Mouse (Mus musculus): ENCODE measurements around the gene Rxylt1.

Gene Rxylt1

DNA sequence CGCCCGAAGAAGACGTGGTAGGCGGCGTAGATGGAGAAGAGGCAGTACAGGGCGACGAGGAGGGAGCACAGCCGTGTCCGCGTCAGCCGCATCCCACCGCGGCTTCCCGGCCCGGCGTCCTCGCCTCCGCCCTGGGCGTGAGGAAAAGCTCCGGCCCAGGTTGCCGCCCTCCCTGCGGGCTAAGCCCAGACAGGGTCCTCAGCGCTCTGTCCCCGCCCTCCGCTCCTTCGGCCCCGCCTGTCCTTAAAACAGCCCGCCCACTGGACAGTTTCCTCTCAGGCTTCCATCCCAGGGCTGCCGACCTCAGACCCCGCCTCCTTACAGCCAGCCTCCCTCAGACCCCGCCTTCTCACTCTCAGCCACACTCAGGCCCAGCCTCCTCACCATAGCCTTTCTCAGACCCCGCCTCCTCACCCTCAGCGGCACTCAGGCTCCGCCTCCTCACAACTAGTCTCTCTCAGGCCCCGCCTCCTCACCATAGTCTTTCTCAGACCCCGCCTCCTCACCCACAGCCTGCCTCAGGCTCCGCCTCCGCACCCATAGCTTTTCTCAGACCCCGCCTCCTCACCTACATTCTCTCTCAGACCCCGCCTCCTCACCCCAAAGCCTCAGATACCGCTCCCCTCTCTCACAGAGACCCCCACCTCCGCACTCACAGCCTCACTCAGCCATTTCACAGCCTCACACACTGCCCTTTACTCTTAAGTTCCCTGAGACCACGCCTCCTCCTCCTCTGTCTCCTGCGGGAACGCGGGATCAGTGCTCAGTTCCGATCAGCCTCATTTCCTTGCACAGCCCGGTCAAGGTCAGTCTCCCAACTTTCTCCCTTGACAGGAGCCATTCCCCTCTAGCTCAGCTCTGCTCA is at the start of gene Rxylt1:
Rxylt1 (minus strand) TSS at position 392 of the 865 bp plus-strand sequence.
- peak; percentile 95 for DNase-seq (ENCODE audit: low read depth)

DNA sequence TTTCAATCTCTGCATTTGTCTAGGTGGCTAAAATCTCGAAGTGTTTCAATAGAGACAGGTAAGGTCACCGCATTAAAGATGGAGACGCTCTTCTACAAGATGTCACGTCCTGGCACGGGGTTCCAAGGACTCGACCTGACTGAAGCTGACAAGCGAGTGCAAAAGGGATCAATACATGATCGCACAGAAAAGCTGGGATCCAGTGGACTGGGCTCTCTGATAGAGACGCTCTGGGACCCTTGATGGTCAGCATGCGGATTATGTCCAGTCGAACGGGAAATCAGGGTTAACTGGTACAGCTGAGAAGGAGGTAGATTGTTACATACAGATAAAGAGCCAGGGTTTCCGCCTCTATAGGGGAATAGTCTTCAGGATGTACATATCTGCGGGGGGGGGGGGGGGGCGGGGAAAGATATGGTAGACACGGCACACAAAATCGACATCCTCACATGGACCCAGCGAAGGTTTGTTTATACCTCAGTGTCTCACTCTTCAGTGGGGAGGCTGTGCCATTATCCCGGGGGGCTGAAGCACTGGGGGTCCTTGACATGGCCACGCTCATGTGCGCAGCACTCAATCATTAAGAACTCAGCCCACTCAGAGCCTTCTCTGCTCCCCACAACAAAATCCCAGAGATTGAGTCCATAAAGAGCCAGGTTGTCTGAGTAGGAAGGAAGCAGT is 24.3 kb upstream of the Rxylt1 start:
- DNase-seq (ENCODE audit: low read depth) = no peak

DNA sequence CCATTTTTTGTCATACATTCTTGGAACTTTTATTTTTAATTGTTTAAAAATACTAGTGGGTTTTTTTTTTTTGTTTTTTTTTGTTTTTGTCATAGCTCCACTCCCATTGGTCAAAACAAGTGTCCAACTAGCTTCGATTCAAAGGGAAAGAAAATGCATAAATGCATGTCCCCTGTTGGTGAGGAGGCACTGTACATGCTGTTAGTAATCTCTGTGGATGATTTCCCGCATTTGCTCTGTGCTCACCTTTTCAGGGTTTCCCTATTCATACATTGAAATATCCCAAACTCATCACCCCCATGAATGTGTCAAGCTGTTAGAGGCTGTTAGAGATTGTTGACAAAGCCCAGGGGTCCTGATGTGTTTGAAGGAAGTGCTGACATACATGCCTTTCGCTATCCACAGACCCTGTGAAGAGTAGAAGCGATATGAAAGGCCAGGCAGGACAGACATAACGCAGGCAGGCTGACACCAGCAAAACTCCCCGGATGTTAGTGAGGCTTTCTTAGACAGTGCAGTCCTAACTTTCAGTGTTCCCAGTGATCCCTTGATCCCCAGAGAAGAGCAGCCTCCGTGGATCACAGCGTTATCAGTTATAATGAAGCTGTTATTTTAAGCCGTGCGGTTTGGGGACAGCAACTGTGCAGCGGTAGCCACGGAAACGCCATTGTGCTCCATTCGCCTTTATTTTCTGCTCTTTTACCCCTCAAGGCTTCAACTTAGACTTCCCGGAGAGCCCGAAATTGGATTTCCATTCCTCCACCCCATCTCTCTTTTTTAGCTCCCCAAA is 23.5 kb upstream of the Rxylt1 start:
- no peak for DNase-seq (ENCODE audit: low read depth)

DNA sequence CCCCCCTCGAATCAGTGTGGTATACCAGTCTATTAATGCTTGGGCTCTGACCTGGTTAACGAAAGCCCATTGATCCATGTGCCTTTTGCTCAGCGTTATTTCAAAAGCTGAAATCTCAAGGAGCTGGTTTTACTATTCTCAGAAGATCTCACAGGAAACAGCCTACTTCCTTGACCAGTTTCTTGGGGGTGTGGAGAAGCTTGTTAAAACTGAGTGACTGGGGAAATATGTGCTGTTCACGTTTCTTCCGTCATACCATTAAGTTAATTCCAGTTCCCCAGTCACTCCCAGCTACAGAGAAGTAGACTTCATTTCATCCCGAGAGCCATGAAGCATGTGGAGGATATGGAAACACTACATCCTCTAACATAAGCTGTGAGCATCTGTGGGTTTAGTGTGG is 22.3 kb upstream of the Rxylt1 start:
- no peak for DNase-seq (ENCODE audit: low read depth)

- no peak for DNase-seq (ENCODE audit: low read depth)
These were observed 19.5 kb upstream of the Rxylt1 start for GRCm38 (mm10) chr10:122116636-122117035.

GRCm38 (mm10) chr10:122106633-122107028 is 9.5 kb upstream of the Rxylt1 start:
- DNase-seq (ENCODE audit: low read depth) = no peak

DNA sequence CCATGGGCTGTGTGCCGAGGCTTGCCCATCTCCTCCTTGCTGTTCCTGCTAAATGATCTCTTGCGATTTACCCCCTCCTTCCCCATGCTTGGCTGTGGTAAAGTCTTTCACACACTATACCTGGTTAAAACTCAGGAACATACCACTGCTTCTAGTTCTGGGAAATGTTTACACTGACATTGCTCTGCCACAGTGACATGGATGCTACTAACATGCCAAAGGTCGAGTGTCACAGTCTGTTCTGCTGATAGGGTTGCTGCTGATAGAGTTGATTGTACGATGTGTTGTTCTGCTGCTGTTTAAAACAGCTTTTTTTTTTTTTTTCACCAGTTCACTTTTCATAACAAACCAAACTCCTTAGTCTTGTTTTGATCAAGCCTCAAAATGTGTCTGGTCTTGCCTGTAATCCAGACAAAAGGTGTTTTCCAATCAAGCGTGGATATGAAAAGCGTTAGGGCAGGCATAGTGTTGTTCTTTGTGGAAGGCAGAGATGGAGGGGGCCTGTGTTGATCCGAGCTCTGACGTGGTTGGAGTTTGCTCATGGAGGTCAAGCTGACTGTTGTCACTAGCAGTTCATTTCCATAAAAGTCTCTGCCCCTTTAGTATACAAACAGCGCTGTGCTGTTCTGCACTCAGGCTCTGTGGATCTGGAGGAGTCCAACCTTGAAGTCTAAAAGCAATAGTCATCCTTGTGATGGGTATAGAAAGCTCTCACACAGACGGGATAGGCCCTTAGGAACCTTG is 8.9 kb upstream of the Rxylt1 start:
- no peak for DNase-seq (ENCODE audit: low read depth)

DNA sequence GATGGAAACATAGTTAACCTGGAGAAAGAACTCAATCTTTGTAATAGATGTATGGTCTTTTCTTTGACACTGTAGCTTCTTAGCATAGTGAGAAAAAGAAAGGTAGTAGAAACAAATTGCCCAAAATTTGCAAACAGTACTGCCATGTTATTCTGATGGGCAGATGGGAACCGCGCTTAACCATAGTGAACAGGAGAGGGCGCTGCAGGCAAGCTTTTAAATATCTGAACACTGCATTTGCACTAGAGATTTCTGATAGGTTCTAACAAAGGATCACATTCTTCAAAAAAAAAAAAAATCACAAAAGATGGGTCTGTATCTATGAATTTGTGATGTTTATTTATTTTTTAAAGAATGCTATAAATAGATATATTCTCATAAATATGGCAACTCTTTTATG is 8.2 kb upstream of the Rxylt1 start:
- DNase-seq (ENCODE audit: low read depth) = peak; percentile 40

DNA sequence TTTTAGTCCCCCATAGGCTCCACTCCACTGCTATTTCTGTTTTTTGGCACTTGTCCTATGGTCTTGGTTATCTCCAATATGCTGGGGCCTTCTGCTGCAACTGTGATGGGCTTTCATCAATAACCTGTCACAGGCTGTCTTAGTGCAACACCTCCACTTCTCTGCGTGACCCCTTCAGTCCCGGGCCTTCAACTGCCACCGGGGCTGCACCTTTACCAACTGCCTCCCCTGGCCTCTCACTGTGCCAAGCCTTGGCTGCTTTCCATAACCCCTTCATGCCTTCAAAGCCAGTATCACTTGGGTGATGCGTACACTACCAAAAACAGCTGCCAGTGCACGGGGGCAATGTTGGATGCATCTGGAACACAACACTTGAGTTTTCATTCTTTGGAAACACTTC is 5.5 kb upstream of the Rxylt1 start:
- DNase-seq (ENCODE audit: low read depth) = no peak

DNA sequence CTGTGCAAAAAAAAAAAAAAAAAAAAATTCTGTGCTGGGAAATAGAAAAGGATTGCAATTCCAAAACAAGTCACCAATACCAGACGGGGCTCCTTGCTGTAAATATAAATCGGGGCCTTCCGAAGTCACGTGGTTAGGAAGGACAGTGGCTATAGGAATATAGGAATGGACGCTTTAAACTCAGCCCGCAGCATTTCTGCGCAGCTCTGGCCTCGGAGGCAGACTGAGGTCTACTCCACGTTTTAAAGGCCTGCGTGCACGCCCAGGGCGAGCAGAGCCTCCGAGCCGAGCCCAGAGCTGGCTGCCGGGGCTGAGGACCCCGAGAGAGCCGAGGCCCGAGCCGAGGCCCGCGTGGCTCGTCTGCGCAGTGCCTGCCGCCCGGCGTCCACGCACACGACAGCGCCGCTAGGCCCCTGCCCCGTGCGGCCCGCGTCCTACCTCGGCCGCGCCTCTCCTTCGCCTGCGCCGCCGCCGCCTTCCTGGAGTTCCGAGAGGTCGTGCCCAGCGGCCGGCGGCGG is 650 bp downstream of the Rxylt1 start:
- no peak for DNase-seq (ENCODE audit: low read depth)

DNA sequence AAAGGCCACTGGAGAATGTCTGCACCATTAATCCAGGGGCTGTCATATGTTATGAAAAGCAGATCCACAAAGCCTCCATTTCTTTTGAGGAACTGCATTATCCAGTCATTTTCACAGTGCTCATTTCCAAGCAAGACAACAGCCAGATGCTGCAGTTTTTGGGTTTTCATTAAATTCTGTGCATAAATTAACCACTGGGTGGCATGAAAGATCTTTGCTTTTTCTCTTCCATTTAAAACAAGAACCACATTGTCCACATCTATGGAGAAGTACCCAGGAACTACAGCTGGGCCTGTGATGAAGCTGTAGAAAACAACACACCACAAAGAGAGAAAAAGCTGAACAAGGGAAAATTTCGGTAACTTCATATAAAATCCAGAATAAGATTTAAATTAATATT is 6.7 kb downstream of the Rxylt1 start:
- no peak for DNase-seq (ENCODE audit: low read depth)

DNA sequence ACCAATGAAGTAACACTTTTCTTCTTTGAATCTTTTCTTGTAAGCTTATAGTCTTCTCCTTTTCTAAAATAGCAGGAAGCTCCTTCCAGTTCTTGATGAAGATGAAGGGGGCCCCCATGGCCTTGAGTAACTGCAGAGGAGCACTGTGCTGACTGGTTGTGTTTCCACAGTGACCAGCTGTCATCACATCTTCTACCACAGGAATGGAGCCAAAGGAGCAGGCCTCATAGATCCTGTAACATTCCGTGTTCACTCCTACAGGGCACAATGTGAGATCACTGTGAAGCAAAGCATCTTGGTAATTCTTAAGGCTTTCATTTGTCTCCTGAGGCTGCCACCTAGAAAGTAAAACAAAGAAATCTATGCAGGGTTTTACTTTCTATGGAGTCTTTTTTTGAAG is 15.8 kb downstream of the Rxylt1 start:
- DNase-seq (ENCODE audit: low read depth) = no peak

- DNase-seq (ENCODE audit: low read depth) = no peak
These were observed 28.0 kb downstream of the Rxylt1 start for GRCm38 (mm10) chr10:122069153-122069552.

DNA sequence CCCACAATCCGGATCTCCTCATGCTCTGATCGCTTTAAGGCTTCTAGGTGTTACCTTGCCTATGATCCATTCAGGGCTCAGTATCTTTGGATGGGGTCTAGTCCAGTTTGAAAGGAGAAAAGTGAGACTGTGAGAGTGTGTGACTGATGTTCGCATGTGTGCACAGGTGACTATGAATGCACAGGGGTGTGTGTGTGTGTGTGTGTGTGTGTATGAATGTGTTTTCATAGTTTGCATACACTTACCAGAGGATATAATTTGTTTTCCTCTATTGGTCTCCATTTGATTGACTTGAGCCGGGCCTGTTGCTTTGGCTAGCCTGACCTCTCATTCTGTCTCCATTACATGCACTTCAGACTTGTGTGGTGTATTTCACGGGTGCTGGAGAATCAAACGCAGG is 41.3 kb downstream of the Rxylt1 start:
- DNase-seq (ENCODE audit: low read depth) = no peak

- DNase-seq (ENCODE audit: low read depth) = no peak
These were observed 42.6 kb downstream of the Rxylt1 start for GRCm38 (mm10) chr10:122054535-122054934.

DNA sequence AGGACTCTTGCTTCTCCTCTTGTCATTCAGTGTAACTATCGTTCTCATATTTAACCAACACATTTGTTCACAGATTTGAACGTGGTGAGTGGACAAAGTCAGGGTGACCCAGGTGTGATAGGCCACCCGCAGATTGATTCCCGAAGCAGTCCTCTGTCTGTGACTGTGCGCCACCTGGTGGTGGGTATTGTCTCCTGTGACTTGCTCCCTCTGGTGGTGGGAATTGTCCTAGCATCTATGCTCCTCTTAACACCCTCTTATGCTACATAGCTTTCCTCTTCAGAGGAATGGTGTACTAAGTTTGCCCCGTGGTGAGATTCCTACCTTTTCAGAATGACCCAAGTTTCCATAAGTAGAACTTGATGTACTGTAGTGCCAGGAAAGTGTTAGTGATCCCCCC is 45.3 kb downstream of the Rxylt1 start:
- peak; percentile 60 for DNase-seq (ENCODE audit: low read depth)

DNA sequence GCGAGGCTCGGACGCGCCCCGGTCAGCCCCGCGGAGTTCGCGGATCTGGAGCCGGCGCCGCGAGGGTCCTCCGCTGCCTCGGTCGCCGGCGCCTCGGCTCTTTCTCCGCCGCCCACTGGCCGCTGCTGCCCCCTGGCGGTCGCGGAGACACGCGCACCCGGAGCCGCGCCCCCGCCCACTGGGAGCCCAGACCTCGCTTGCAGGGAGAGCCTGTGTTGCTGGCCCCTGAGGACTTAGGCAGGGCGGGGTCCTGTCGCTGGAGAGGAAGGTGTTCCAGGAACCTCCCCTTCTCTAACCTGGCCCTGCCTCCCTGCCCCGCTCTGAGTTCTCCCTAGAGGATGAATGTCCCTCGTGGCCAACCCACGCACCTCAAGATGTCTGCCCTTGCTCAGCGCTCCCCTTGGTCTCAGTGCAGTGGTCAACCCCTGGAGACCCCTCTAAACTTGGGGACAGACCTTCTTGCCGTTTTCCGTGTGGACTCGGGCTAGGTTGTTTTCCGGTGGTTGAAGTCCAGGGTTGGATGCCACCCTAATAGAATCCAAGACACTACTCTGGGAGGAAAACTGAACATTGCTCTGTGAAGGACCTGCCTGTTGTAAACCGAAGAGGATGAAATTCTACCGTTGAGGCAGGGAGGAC is 49.3 kb downstream of the Rxylt1 start:
- DNase-seq (ENCODE audit: low read depth) = peak; percentile 35

- DNase-seq (ENCODE audit: low read depth) = no peak
These were observed 50.1 kb downstream of the Rxylt1 start, which contains the start of gene Srgap1 for GRCm38 (mm10) chr10:122046904-122047726. Srgap1 (minus strand) TSS chr10:122047315.

GRCm38 (mm10) chr10:122046511-122046903 is 50.7 kb downstream of the Rxylt1 start:
- no peak for DNase-seq (ENCODE audit: low read depth)

GRCm38 (mm10) chr10:122045946-122046345 is 51.2 kb downstream of the Rxylt1 start:
- DNase-seq (ENCODE audit: low read depth) = no peak
